Mouse (Mus musculus): ENCODE results near the gene Hfm1.

DNA sequence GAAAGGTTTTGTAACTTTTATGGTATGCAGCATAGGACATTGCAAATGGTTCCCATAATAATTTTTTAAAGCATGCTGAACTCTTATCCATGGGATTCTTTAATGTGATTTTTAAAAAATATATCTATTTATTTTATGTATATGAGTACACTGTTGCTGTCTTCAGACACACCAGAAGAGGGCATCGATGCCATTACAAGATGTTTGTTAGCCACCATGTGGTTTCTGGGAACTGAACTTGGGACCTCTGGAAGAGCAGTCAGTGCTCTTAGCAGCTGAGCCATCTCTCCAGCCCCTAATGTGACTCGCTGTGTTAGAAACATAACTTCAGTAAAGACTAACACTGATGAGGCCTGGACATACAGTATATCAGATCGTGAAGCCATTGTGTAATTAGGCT, 40.3 kb upstream of the Hfm1 start:
- TF ChIP-seq FLI1 (IDR thresholded peaks at IDR 0.05; ENCODE audit: low read length) (no peak), GATA1 (IDR thresholded peaks at IDR 0.05; ENCODE audit: borderline replicate concordance, low read length) (no peak)

Measured in megakaryocyte, embryonic 14.5 days (primary cell).